Mouse (Mus musculus) right cerebral cortex, postnatal 25 days (tissue): ENCODE results near the gene Dnhd1.

Source experiments
- DNase-seq: peaks from one replicate; pipeline ENCODE4 v3.0.0; 2022

Dnhd1 gene

GRCm38 (mm10) chr7:105650639-105651435 lies at the start of gene Dnhd1:
Gene Dnhd1, plus strand, starts transcription at chr7:105650827.
- DNase-seq: peak; percentile 50

GRCm38 (mm10) chr7:105602860-105603623 lies 47.6 kb upstream of the Dnhd1 start:
- peak; percentile 28 for DNase-seq

GRCm38 (mm10) chr7:105608467-105608866 lies 42.2 kb upstream of the Dnhd1 start:
- DNase-seq: no peak

- DNase-seq: no peak
Measured at GRCm38 (mm10) chr7:105611767-105612166, 38.9 kb upstream of the Dnhd1 start.

GRCm38 (mm10) chr7:105614400-105614799 lies 36.2 kb upstream of the Dnhd1 start:
- DNase-seq: no peak

- DNase-seq: no peak
Measured at GRCm38 (mm10) chr7:105615720-105616119, 34.9 kb upstream of the Dnhd1 start.

GRCm38 (mm10) chr7:105616561-105616960 lies 34.1 kb upstream of the Dnhd1 start:
- DNase-seq: no peak

GRCm38 (mm10) chr7:105617810-105618209 lies 32.8 kb upstream of the Dnhd1 start:
- DNase-seq: no peak

GRCm38 (mm10) chr7:105619701-105620100 lies 30.9 kb upstream of the Dnhd1 start:
- DNase-seq: no peak

- DNase-seq: no peak
Measured at GRCm38 (mm10) chr7:105621053-105621452, 29.6 kb upstream of the Dnhd1 start.

- no peak for DNase-seq
Measured at GRCm38 (mm10) chr7:105621646-105622292, 28.9 kb upstream of the Dnhd1 start.

GRCm38 (mm10) chr7:105625397-105625796 lies 25.2 kb upstream of the Dnhd1 start:
- no peak for DNase-seq

- DNase-seq: no peak
Measured at GRCm38 (mm10) chr7:105628633-105629032, 22.0 kb upstream of the Dnhd1 start.

GRCm38 (mm10) chr7:105632551-105632972 lies 18.1 kb upstream of the Dnhd1 start:
- DNase-seq: peak; percentile 25

- peak; percentile 91 for DNase-seq
Measured at GRCm38 (mm10) chr7:105633127-105633800, 17.4 kb upstream of the Dnhd1 start, which contains the start of gene Trim3. Gene Trim3, minus strand, starts transcription at chr7:105633571.

- no peak for DNase-seq
Measured at GRCm38 (mm10) chr7:105633801-105634135, 16.9 kb upstream of the Dnhd1 start.

- no peak for DNase-seq
Measured at GRCm38 (mm10) chr7:105634272-105634920, 16.2 kb upstream of the Dnhd1 start.

GRCm38 (mm10) chr7:105635726-105636125 lies 14.9 kb upstream of the Dnhd1 start:
- no peak for DNase-seq

GRCm38 (mm10) chr7:105638776-105639175 lies 11.9 kb upstream of the Dnhd1 start:
- DNase-seq: no peak

- DNase-seq: no peak
Measured at GRCm38 (mm10) chr7:105639304-105639703, 11.3 kb upstream of the Dnhd1 start.

GRCm38 (mm10) chr7:105639756-105640155 lies 10.9 kb upstream of the Dnhd1 start, which contains the start of gene Timm10b:
Gene Timm10b, plus strand, starts transcription at chr7:105640056.
- DNase-seq: no peak

- peak; percentile 96 for DNase-seq
Measured at GRCm38 (mm10) chr7:105640233-105640893, 10.3 kb upstream of the Dnhd1 start, which contains the start of the genes Arfip2 and Gm45799. Gene Arfip2, minus strand, starts transcription at chr7:105640416. Gene Gm45799, plus strand, starts transcription at chr7:105640552.
